Mouse (Mus musculus) spleen, postnatal 10 days (tissue): ENCODE measurements around the gene Srsf3.

Experiments used
- DNase-seq, 2 experiments: peaks; one replicate each; pipeline ENCODE4 v3.0.0; 2021 to 2022; ENCODE audit warnings: low spot score in 2 of 2

The Srsf3 gene

GRCm38 (mm10) chr17:29044925-29045319, 12.5 kb downstream of the Srsf3 start:
- no peak for DNase-seq

GRCm38 (mm10) chr17:29045741-29046530, 13.5 kb downstream of the Srsf3 start:
- DNase-seq: peak in 1 of 2 experiments; percentile 53

DNA sequence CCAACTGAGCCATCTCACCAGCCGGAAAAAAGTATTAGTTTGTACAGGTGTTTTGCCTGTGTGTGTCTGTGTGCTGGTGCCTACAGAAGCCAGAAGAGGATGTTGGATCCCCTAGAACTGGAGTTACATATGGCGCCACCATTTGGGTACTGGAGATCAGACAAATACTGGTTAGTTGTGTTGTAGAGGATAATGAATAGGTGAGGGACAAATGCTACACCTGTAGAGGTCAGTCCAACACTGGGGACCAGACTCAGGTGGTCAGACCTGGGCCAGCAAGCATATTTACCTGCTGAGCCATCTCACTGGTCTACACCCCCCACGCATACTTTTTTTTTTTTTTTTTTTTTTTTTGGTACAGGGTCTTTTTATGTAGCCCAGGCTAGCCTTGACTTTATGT, 14.4 kb downstream of the Srsf3 start:
- DNase-seq: no peak

DNA sequence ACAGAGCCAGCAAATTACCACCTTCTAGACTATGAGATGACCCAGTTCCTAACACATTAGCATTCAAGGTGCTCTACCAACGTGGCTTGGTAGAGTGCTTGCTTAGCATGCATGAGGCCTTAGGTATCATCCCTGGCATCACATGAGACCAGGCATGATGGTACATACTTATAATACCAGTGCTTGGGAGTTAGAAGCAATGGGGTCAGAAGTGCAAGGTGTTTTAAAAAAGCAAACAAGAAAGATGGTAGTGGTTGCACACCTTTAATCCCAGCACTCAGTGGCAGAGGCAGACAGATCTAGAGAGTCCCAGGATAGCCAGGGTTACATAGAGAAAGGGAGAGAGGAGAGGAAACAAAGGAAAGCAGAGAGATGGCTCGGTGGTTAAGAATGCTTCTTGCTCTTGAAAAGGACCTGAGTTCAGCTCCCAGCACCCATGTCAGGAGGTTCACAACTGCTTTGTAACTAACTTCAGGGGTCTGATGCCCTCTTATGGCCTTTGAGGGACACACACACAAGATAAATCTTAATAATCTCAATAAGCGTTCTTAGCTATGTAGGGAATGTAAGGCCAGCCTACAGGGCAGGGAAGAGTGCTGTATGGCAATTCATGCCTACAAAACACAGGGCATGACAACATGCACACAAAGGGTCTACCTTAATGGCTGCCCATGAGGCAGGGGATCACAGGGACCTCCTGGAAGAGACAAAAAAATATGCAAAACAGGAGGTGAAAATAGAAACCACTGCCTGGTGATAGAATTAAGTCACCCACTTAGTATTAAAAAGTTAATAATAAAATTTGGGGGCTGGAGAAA, 15.5 kb downstream of the Srsf3 start:
- no peak for DNase-seq

DNA sequence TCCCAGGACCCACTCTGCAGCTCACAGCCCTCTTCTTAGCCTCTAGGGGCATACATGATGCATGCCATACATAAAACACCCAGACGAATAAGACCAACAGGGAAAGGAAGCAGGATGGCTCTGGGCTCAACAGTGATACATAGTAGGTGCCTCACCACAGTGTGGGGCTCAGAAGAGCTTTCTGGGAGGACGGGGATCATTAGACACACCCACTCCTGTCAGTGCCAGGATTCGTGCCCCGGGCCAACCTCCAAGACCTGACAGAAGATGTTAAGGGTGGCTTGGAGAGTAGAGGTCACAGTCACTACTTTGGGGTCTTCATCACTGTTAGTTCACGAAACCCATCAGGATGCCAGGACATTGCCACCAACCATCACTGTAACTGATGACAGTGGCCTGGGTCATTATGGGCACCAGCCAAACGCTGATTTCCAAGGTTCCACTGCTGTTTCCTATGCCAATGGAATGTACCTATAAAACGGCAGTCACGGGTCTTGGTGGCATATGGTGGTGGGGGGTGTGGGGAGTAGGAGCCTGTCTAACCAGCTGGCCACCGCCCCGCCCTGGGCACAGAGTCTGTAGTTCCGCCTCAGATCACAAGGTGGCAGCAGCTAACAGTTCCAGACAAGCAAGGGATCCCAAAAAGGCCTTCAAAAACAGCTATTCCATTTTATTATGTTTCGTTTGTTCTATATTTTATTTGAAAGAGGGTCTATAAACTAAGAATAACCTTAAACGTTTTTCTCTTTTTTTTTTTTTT, 16.5 kb downstream of the Srsf3 start:
- peak; percentile 82 to 86 for DNase-seq

GRCm38 (mm10) chr17:29049508-29049889, 17.1 kb downstream of the Srsf3 start:
- no peak for DNase-seq

- DNase-seq: no peak
These were observed 17.5 kb downstream of the Srsf3 start for GRCm38 (mm10) chr17:29049923-29050322.

DNA sequence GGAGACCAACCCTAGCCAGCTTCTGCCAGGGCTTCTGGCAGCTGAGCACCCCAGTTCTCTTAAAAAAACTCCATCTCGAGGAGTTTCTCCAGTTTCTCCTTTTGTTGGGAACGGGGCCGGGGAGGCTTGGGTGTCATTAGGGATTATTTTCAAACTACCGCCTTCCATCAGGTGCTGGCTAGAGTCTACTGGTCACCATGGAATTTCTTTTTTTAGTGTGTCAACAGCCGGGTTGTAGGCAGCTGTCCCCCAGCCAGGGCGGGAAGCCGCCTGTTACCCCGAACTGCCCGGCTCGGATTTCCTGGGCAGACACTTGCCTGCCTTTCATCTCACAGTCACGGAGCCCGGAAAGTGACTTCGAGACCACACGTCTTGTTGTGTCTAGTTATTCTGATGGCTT, 18.4 kb downstream of the Srsf3 start:
- DNase-seq: no peak

- no peak for DNase-seq
These were observed 20.6 kb downstream of the Srsf3 start for GRCm38 (mm10) chr17:29053067-29053466.

DNA sequence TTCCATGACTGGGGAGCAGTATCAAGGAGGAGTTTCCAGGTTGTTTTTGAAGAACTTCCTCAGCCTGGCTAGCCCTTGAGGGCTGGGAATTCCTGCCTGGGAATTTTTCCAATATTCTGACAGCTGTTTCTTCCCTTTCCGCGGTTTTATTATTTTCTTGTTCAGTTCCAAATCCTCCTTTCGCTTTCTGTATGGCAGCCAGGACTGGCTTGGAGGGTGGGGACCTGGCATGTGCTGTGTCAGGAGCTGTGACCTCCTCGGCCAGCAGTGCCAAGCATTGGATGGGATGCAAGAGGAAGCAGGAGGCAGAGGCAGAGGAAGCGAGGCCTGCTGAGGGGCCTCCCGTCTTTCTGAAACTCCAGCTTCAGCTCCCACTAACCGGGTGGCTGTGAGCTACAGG, 21.4 kb downstream of the Srsf3 start:
- DNase-seq: no peak

- no peak for DNase-seq
These were observed 22.0 kb downstream of the Srsf3 start for GRCm38 (mm10) chr17:29054429-29054828.

GRCm38 (mm10) chr17:29055586-29055985, 23.2 kb downstream of the Srsf3 start:
- DNase-seq: no peak

GRCm38 (mm10) chr17:29056207-29056606, 23.8 kb downstream of the Srsf3 start:
- DNase-seq: no peak

DNA sequence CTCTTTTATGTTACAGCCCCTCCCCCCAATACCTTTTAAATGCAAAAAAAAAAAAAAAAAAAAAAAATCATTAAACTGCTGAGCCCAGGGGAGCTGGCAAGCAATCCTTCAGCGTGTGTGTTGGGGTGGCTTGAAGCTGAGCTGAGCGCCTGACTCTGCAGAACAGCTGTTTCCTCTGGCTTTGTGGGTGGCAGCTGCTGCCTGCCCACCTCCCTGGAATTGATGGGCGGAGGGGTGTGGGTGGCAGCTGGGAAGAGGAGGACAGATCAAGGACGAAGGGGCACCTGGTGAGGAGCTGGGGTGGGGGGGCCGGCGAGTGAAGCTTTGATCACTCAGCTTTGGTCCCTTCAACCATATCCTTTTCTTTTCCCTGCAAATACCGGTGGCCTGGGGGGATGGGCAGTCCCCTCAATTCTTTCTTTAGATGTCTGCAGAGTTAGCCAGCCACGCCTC, 24.3 kb downstream of the Srsf3 start:
- DNase-seq: no peak

- DNase-seq: no peak
These were observed 25.0 kb downstream of the Srsf3 start for GRCm38 (mm10) chr17:29057361-29057890.

GRCm38 (mm10) chr17:29057961-29058360, 25.5 kb downstream of the Srsf3 start:
- no peak for DNase-seq

GRCm38 (mm10) chr17:29058487-29058886, 26.1 kb downstream of the Srsf3 start:
- no peak for DNase-seq

DNA sequence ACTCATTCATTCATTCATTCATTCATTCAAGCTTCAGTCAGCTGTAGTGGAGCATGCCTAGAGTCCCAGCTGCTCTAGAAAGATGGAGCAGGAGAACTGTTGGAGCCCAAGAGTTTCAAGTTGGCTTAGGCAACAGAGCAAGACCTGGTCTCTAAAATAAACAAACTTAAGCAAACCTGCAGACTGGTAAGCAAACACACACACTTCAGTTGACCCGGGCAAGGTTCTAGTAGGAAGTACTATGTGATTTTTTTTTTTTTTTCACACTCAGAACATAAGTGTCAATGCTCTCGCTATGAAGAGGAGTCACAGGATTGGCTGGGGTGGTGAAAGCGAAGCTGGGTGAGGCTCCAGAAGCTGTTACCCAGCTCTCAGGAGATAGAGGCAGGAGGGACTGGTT, 27.2 kb downstream of the Srsf3 start:
- no peak for DNase-seq

- DNase-seq: no peak
These were observed 28.5 kb downstream of the Srsf3 start for GRCm38 (mm10) chr17:29060946-29061345.

- DNase-seq: peak in 1 of 2 experiments; percentile 69
These were observed 29.9 kb downstream of the Srsf3 start for GRCm38 (mm10) chr17:29062119-29063035.
